Mouse (Mus musculus): ENCODE results near the gene Pdcd2. TPM values are rescaled to one million over a fixed set of nuclear protein-coding genes. Genes with fewer than 3 reads are reported as not detected.
A peak's percentile ranks its signal among the peaks of the same experiment; 100 is the strongest.

Gene Pdcd2
- polyA plus RNA-seq, 1 experiment from 2014 or later = 65.8 TPM

DNA sequence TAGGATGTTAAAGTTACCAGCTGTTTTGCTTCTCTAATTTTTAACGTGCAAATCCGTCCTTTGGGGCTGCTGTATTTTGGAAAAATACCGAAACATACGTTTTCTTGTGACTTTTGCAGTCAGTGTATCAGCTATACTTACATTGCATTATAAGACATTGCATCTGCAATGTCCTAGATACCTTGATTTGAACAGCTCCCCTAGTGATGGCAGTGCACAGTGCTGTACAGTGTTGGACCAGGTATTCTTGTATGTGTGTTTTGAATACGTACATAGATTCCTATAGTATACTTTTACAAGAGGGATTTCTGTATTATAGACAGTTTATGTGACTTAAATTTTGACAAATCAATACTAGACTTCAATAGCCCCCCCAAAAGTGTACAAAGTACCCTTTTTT lies 8.9 kb downstream of the Pdcd2 start:
- Histone ChIP-seq H3K4me3 (ENCODE audit: low read depth, low read length) (no peak overlapping the region), H3K4me2 (no peak overlapping the region), H3K27me3 (ENCODE audit: control insufficient read depth, insufficient read depth, low read length) (no peaks in the 10 kb centered on the region), H3K9ac (ENCODE audit: low read length) (no peak overlapping the region), H3K36me3 (ENCODE audit: control insufficient read depth, insufficient read depth, low read length) (peaks cover 28% of the 10 kb centered on the region), H3K27ac (ENCODE audit: low read depth, low read length) (no peak overlapping the region), H3K4me1 (ENCODE audit: control insufficient read depth, insufficient read depth, low read length) (no peaks in the 10 kb centered on the region), H3K9me3 (ENCODE audit: control insufficient read depth, low read length) (no peaks in the 10 kb centered on the region)
- WGBS = 93% methylated on average over 5 of the region's 5 CpGs
- ATAC-seq (ENCODE audit: low FRiP score) (no peak), DNase-seq (ENCODE audit: low spot score, missing footprints) (no peak)

DNA sequence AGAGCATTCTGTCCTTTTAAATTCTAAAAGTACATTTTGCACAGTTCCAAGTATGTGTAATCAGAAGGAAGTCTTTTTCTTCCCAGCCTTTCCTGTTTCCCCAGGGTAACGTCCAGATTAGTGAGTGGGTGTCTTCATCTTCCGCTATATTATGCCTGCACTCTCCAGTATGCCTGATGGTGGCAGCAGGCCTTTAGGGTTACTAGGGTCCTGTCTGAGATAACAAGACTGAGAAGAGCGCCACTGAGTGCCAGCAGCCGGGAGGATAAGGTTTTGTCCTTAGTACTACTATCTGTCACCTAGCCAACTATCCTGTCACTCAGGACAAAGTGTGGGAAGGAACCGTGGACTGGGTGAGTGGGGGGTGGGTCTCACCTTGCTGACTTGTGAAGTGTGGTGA lies 9.3 kb downstream of the Pdcd2 start:
- DNase-seq (ENCODE audit: low spot score, missing footprints) = no peak
- no peaks in the 10 kb centered on the region for H3K4me1 ChIP-seq (ENCODE audit: control insufficient read depth, insufficient read depth, low read length)
- no peaks in the 10 kb centered on the region for H3K27me3 ChIP-seq (ENCODE audit: control insufficient read depth, insufficient read depth, low read length)
- no peak overlapping the region for H3K4me2 ChIP-seq
- H3K27ac ChIP-seq (ENCODE audit: low read depth, low read length) = no peak overlapping the region
- ATAC-seq (ENCODE audit: low FRiP score) = no peak
- H3K9me3 ChIP-seq (ENCODE audit: control insufficient read depth, low read length) = no peaks in the 10 kb centered on the region
- peaks cover 28% of the 10 kb centered on the region for H3K36me3 ChIP-seq (ENCODE audit: control insufficient read depth, insufficient read depth, low read length)
- no peak overlapping the region for H3K9ac ChIP-seq (ENCODE audit: low read length)
- no peak overlapping the region for H3K4me3 ChIP-seq (ENCODE audit: low read depth, low read length)
- WGBS = 85% methylated on average over 5 of the region's 5 CpGs

- Histone ChIP-seq H3K9me3 (ENCODE audit: control insufficient read depth, low read length) (no peaks in the 10 kb centered on the region; the same call in 1 of the 2 replicates), H3K36me3 (ENCODE audit: control insufficient read depth, insufficient read depth, low read length) (peaks cover 48% of the 10 kb centered on the region), H3K27ac (ENCODE audit: low read depth, low read length) (no peak overlapping the region), H3K27me3 (ENCODE audit: control insufficient read depth, insufficient read depth, low read length) (no peaks in the 10 kb centered on the region), H3K4me1 (ENCODE audit: control insufficient read depth, insufficient read depth, low read length) (no peaks in the 10 kb centered on the region), H3K4me2 (no peak overlapping the region), H3K9ac (ENCODE audit: low read length) (no peak overlapping the region), H3K4me3 (ENCODE audit: low read depth, low read length) (no peak overlapping the region)
- WGBS = 81% methylated on average over 2 of the region's 2 CpGs
- ATAC-seq (ENCODE audit: low FRiP score) = no peak
- DNase-seq (ENCODE audit: low spot score, missing footprints) = no peak
These were observed 16.4 kb downstream of the Pdcd2 start for GRCm38 (mm10) chr17:15510694-15511093.

DNA sequence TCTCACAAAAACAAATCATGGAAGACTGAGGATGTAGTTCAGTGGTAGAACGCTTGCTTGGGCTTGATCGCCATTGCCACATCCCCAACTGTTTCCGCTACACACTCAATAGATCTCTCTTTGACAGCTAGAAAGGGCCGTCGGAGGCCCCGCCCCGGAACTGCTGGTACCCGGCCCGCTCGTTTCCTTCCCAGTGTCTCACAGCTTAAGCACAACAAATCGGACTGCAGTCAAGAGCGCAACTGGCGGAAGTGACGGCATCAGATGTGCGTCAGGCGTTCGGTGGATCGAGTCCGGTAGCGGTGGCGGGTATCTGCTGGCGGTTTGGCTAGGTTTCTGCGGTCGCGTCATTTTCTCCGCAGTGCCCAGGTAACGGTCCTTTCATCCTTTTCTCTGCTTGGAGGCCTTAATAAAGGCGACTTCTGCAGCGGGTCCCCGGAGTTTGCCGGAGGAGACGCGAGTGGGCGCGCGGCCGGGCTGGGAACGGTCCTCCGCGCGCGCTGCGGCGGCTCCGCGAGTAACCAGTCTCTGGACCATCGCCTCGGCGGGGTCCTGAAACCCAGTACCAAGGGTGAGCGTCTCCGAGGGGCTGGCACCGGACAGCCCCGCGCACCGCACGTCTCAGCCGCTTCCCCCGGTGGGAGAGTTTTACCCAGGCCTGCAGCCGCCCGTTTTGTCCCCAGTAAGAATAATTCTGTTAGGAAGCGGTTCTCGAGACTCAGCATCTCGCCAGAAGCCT lies 27.3 kb downstream of the Pdcd2 start, which contains the start of the genes Psmb1 and Tbp:
Gene Psmb1, minus strand, starts transcription at position 96 of the 739 bp plus-strand sequence.
Gene Tbp, plus strand, starts transcription at position 233 of the 739 bp plus-strand sequence.
- H3K27me3 ChIP-seq (ENCODE audit: control insufficient read depth, insufficient read depth, low read length) = no peaks in the 10 kb centered on the region
- WGBS = under 1% methylated on average over 63 of the region's 63 CpGs
- H3K9ac ChIP-seq (ENCODE audit: low read length) = peak within 1 kb of the TSS; percentile 85
- peak within 1 kb of the TSS; percentile 92 for H3K4me2 ChIP-seq
- 0 out of 2 replicates have a peak, but pooled peaks cover 3% of the 10 kb centered on the region for H3K36me3 ChIP-seq (ENCODE audit: control insufficient read depth, insufficient read depth, low read length)
- DNase-seq (ENCODE audit: low spot score, missing footprints) (peak; percentile 100), ATAC-seq (ENCODE audit: low FRiP score) (peak; percentile 95)
- H3K27ac ChIP-seq (ENCODE audit: low read depth, low read length) = peak within 1 kb of the TSS; percentile 45
- peak within 1 kb of the TSS; percentile 96 for H3K4me3 ChIP-seq (ENCODE audit: low read depth, low read length)
- H3K9me3 ChIP-seq (ENCODE audit: control insufficient read depth, low read length) = no peaks in the 10 kb centered on the region
- H3K4me1 ChIP-seq (ENCODE audit: control insufficient read depth, insufficient read depth, low read length) = peaks cover 15% of the 10 kb centered on the region

GRCm38 (mm10) chr17:15498753-15499113 lies 28.4 kb downstream of the Pdcd2 start:
- WGBS = 46% methylated on average over 7 of the region's 7 CpGs
- peak overlapping the region; percentile 92 for H3K4me2 ChIP-seq
- H3K27ac ChIP-seq (ENCODE audit: low read depth, low read length) = no peak overlapping the region
- no peaks in the 10 kb centered on the region for H3K27me3 ChIP-seq (ENCODE audit: control insufficient read depth, insufficient read depth, low read length)
- peak overlapping the region; percentile 73 for H3K4me3 ChIP-seq (ENCODE audit: low read depth, low read length)
- DNase-seq (ENCODE audit: low spot score, missing footprints) (no peak), ATAC-seq (ENCODE audit: low FRiP score) (no peak)
- H3K36me3 ChIP-seq (ENCODE audit: control insufficient read depth, insufficient read depth, low read length) = no peaks in the 10 kb centered on the region; the same call in 1 of the 2 replicates
- no peaks in the 10 kb centered on the region for H3K9me3 ChIP-seq (ENCODE audit: control insufficient read depth, low read length)
- peaks cover 15% of the 10 kb centered on the region for H3K4me1 ChIP-seq (ENCODE audit: control insufficient read depth, insufficient read depth, low read length)
- peak overlapping the region; percentile 17; the same call in 1 of the 2 replicates for H3K9ac ChIP-seq (ENCODE audit: low read length)

DNA sequence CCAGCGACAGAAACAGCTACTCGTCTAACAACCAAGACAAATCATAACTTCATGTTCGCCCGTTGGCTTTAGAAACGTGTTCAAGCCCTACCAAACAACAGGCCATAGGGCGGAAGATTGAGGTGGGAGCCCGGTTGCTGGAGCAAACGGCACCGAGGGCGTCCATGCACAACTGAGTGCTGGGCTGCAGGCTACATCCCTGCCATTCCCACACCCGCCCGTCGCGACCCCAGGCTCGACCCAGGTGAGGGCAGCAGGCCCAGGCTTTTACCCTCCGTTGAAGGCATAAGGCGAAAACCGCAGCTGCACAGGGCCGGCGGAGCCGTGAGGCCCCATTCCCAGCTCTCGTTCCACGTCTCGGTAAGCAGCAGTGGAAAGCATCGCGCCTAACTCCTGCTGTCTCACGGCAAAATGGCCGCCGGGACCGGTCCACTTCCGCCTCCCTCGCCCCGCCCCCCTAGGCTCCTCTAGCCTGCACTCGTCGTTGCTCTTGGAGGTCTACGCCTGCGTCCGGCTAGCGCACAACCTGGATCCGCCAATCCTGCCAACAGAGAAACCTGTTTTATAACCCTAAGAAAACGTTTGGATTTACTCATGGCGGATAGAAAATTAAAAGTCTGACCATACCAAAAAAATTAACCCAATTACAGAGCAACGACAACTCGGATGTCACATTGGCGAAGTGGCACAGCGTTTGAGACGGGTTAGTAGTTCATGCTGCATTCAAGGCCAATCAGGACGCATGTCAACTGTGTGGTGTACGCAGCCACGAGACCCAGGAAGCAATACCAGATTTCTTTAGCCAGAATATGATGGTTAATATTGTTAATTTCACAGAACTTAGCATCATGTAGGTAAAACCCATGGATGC lies 29.0 kb downstream of the Pdcd2 start:
- Histone ChIP-seq H3K4me1 (ENCODE audit: control insufficient read depth, insufficient read depth, low read length) (peaks cover 15% of the 10 kb centered on the region), H3K9me3 (ENCODE audit: control insufficient read depth, low read length) (no peaks in the 10 kb centered on the region), H3K4me3 (ENCODE audit: low read depth, low read length) (peak overlapping the region; percentile 73), H3K9ac (ENCODE audit: low read length) (peak overlapping the region; percentile 77), H3K27me3 (ENCODE audit: control insufficient read depth, insufficient read depth, low read length) (no peaks in the 10 kb centered on the region), H3K27ac (ENCODE audit: low read depth, low read length) (peak overlapping the region; percentile 76), H3K4me2 (peak overlapping the region; percentile 92), H3K36me3 (ENCODE audit: control insufficient read depth, insufficient read depth, low read length) (peaks cover under 1% of the 10 kb centered on the region; the same call in 1 of the 2 replicates)
- ATAC-seq (ENCODE audit: low FRiP score) = peak; percentile 95
- under 1% methylated on average over 50 of the region's 50 CpGs for WGBS
- peak; percentile 98 for DNase-seq (ENCODE audit: low spot score, missing footprints)

- Histone ChIP-seq H3K27ac (ENCODE audit: low read depth, low read length) (no peak overlapping the region), H3K9me3 (ENCODE audit: control insufficient read depth, low read length) (no peaks in the 10 kb centered on the region), H3K36me3 (ENCODE audit: control insufficient read depth, insufficient read depth, low read length) (peaks cover 18% of the 10 kb centered on the region), H3K4me2 (no peak overlapping the region), H3K4me1 (ENCODE audit: control insufficient read depth, insufficient read depth, low read length) (no peaks in the 10 kb centered on the region), H3K4me3 (ENCODE audit: low read depth, low read length) (no peak overlapping the region), H3K9ac (ENCODE audit: low read length) (no peak overlapping the region), H3K27me3 (ENCODE audit: control insufficient read depth, insufficient read depth, low read length) (no peaks in the 10 kb centered on the region)
- 90% methylated on average over 7 of the region's 7 CpGs for WGBS
- no peak for DNase-seq (ENCODE audit: low spot score, missing footprints)
- ATAC-seq (ENCODE audit: low FRiP score) = no peak
These were observed 36.6 kb downstream of the Pdcd2 start for GRCm38 (mm10) chr17:15490542-15490941.

DNA sequence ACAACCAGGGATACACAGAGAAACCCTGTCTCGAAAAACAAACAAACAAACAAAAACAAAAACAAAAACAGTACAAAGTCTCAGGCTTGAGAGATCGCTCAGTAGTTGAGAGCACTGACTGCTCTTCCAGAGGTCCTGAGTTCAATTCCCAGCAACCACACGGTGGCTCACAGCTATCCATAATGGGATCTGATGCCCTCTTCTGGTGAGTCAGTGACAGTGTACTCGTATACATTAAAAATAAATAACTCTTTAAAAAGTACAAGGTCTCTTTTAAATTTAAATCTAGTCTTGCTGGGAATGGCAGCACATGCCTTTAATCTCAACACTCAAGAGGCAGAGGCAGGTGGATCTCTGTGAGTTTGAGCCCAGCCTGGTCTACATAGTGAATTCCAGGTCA lies 54.4 kb downstream of the Pdcd2 start:
- Histone ChIP-seq H3K4me1 (ENCODE audit: control insufficient read depth, insufficient read depth, low read length) (no peaks in the 10 kb centered on the region), H3K36me3 (ENCODE audit: control insufficient read depth, insufficient read depth, low read length) (peaks cover 30% of the 10 kb centered on the region), H3K27ac (ENCODE audit: low read depth, low read length) (no peak overlapping the region), H3K9me3 (ENCODE audit: control insufficient read depth, low read length) (no peaks in the 10 kb centered on the region), H3K4me3 (ENCODE audit: low read depth, low read length) (no peak overlapping the region), H3K4me2 (no peak overlapping the region), H3K9ac (ENCODE audit: low read length) (no peak overlapping the region), H3K27me3 (ENCODE audit: control insufficient read depth, insufficient read depth, low read length) (no peaks in the 10 kb centered on the region)
- no peak for DNase-seq (ENCODE audit: low spot score, missing footprints)
- no peak for ATAC-seq (ENCODE audit: low FRiP score)
- 93% methylated on average over 4 of the region's 4 CpGs for WGBS

All from midbrain, embryonic 11.5 days (tissue).